Comparison of ENCODE assay signal across 20 mouse cellular contexts in the genomic region with DNA sequence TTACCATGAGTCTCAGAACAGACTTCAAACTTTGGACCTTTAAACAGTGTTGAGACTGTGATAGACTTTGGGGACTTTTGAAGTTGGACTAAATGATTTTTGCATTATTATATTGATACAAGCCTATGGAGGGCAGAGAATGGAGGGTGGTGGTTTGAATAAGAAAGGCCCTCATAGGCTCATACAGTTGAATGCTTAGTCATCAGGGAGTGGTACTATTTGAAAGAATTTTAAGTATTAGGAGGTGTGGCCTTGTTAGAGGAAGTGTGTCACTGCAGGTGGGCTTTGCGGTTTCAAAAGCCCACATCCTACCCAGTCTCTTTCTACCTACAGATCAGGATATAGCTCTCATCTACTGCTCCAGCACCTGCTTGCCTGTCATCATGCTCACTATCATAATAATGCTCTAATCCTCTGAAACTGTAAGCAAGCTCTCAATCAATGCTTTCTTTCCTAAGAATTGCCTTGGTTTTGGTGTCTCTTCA.
"Had no signal": no experiment of that assay in that cellular context is flagged by ENCODE, and none has a peak within 500 bp of the region (broad histone marks: within the 10 kb centered on the region; RNA-seq: fewer than 3 reads in every experiment).

No protein-coding gene starts in this region.

- H3K9ac ChIP-seq: liver, embryonic 14.5 days; lung, embryonic 14.5 days; midbrain, embryonic 12.5 days; neural tube, embryonic 13.5 days; neural tube, embryonic 15.5 days; stomach, embryonic 15.5 days had no signal

- H3K36me3 ChIP-seq: midbrain, embryonic 10.5 days; midbrain, embryonic 12.5 days; neural tube, embryonic 13.5 days; neural tube, embryonic 15.5 days; stomach, embryonic 15.5 days had no signal

- H3K4me3 ChIP-seq: midbrain, embryonic 10.5 days; midbrain, embryonic 12.5 days; myocyte; neural tube, embryonic 13.5 days; neural tube, embryonic 15.5 days; stomach, embryonic 15.5 days had no signal

- DNase-seq: lung, adult 18-20 months; lung, embryonic 14.5 days; lung, postnatal 10 days; lung, postnatal 4 days; midbrain, embryonic 14.5 days; retina, postnatal 1 day; right cerebral cortex, adult 18-20 months; right cerebral cortex, postnatal 25 days; right cerebral cortex, postnatal 4 days; spleen, adult 18-20 months; thymus, postnatal 25 days; thymus, postnatal 4 days had no signal

- H3K4me1 ChIP-seq: midbrain, embryonic 10.5 days; midbrain, embryonic 12.5 days; stomach, embryonic 15.5 days had no signal

- H3K27ac ChIP-seq: liver, embryonic 14.5 days; midbrain, embryonic 10.5 days; midbrain, embryonic 12.5 days; neural tube, embryonic 13.5 days; neural tube, embryonic 15.5 days; stomach, embryonic 15.5 days; stomach, postnatal 0 days had no signal

- H3K9me3 ChIP-seq: stomach, embryonic 15.5 days had no signal
